Mouse (Mus musculus): ENCODE measurements at regions not wholly inside any gene's neighbourhood (a gene's known extent, or its start where the extent isn't known, plus 50 kb on each side); places are given as distances from the start of the nearest gene placed in this dataset.

- Histone ChIP-seq H3K4me3 (replicated peaks; ENCODE audit: low read length) (no peak overlapping the region), H3K9me3 (ENCODE audit: low read length) (peaks cover 43% of the 10 kb centered on the region), H3K27me3 (ENCODE audit: insufficient read depth, low read length) (no peaks in the 10 kb centered on the region), H3K4me1 (replicated peaks; ENCODE audit: low read depth, low read length) (no peaks in the 10 kb centered on the region), H3K36me3 (ENCODE audit: insufficient read depth, low read length) (no peaks in the 10 kb centered on the region)
- no peak for TF ChIP-seq CTCF (conservative IDR thresholded peaks at IDR 0.05; ENCODE audit: low read length)
- no peak for TF ChIP-seq NANOG (IDR thresholded peaks at IDR 0.05; ENCODE audit: borderline replicate concordance, low read length)
- TF ChIP-seq POU5F1 (IDR thresholded peaks at IDR 0.05; ENCODE audit: borderline replicate concordance, low read length): no peak
Observed at GRCm38 (mm10) chr1:148708084-148708483, 1253.0 kb downstream of the Pla2g4a start.

- no peaks in the 10 kb centered on the region for H3K36me3 ChIP-seq (ENCODE audit: insufficient read depth, low read length)
- no peaks in the 10 kb centered on the region for H3K27me3 ChIP-seq (ENCODE audit: insufficient read depth, low read length)
- H3K4me3 ChIP-seq (replicated peaks; ENCODE audit: low read length): no peak overlapping the region
- TF ChIP-seq POU5F1 (IDR thresholded peaks at IDR 0.05; ENCODE audit: borderline replicate concordance, low read length) (no peak), NANOG (IDR thresholded peaks at IDR 0.05; ENCODE audit: borderline replicate concordance, low read length) (no peak), CTCF (conservative IDR thresholded peaks at IDR 0.05; ENCODE audit: low read length) (no peak)
- H3K4me1 ChIP-seq (replicated peaks; ENCODE audit: low read depth, low read length): no peaks in the 10 kb centered on the region
- peaks cover 43% of the 10 kb centered on the region for H3K9me3 ChIP-seq (ENCODE audit: low read length)
Observed at GRCm38 (mm10) chr1:148707657-148708056, 1253.4 kb downstream of the Pla2g4a start.

GRCm38 (mm10) chr1:148706271-148706807 is 1254.8 kb downstream of the Pla2g4a start:
- Histone ChIP-seq H3K27me3 (ENCODE audit: insufficient read depth, low read length) (no peaks in the 10 kb centered on the region), H3K4me1 (replicated peaks; ENCODE audit: low read depth, low read length) (no peaks in the 10 kb centered on the region), H3K4me3 (replicated peaks; ENCODE audit: low read length) (no peak overlapping the region), H3K9me3 (ENCODE audit: low read length) (peaks cover 32% of the 10 kb centered on the region), H3K36me3 (ENCODE audit: insufficient read depth, low read length) (no peaks in the 10 kb centered on the region)
- TF ChIP-seq CTCF (conservative IDR thresholded peaks at IDR 0.05; ENCODE audit: low read length): no peak

- Histone ChIP-seq H3K9me3 (ENCODE audit: low read length) (peaks cover 22% of the 10 kb centered on the region), H3K4me1 (replicated peaks; ENCODE audit: low read depth, low read length) (no peaks in the 10 kb centered on the region), H3K36me3 (ENCODE audit: insufficient read depth, low read length) (no peaks in the 10 kb centered on the region), H3K27me3 (ENCODE audit: insufficient read depth, low read length) (no peaks in the 10 kb centered on the region), H3K4me3 (replicated peaks; ENCODE audit: low read length) (no peak overlapping the region)
- no peak for TF ChIP-seq POU5F1 (IDR thresholded peaks at IDR 0.05; ENCODE audit: borderline replicate concordance, low read length)
Observed at GRCm38 (mm10) chr1:148700599-148700954, 1260.5 kb downstream of the Pla2g4a start.

- H3K4me3 ChIP-seq (replicated peaks; ENCODE audit: low read length): no peak overlapping the region
- H3K9me3 ChIP-seq (ENCODE audit: low read length): peaks cover 18% of the 10 kb centered on the region
- H3K36me3 ChIP-seq (ENCODE audit: insufficient read depth, low read length): no peaks in the 10 kb centered on the region
- H3K4me1 ChIP-seq (replicated peaks; ENCODE audit: low read depth, low read length): no peaks in the 10 kb centered on the region
- TF ChIP-seq POU5F1 (IDR thresholded peaks at IDR 0.05; ENCODE audit: borderline replicate concordance, low read length): no peak
- no peak for TF ChIP-seq NANOG (IDR thresholded peaks at IDR 0.05; ENCODE audit: borderline replicate concordance, low read length)
- TF ChIP-seq CTCF (conservative IDR thresholded peaks at IDR 0.05; ENCODE audit: low read length): no peak
- H3K27me3 ChIP-seq (ENCODE audit: insufficient read depth, low read length): no peaks in the 10 kb centered on the region
Observed at GRCm38 (mm10) chr1:148699854-148700598, 1261.1 kb downstream of the Pla2g4a start.

- Histone ChIP-seq H3K4me3 (replicated peaks; ENCODE audit: low read length) (no peak overlapping the region), H3K4me1 (replicated peaks; ENCODE audit: low read depth, low read length) (no peaks in the 10 kb centered on the region), H3K27me3 (ENCODE audit: insufficient read depth, low read length) (no peaks in the 10 kb centered on the region), H3K9me3 (ENCODE audit: low read length) (no peaks in the 10 kb centered on the region), H3K36me3 (ENCODE audit: insufficient read depth, low read length) (no peaks in the 10 kb centered on the region)
- no peak for TF ChIP-seq NANOG (IDR thresholded peaks at IDR 0.05; ENCODE audit: borderline replicate concordance, low read length)
- TF ChIP-seq CTCF (conservative IDR thresholded peaks at IDR 0.05; ENCODE audit: low read length): no peak
- TF ChIP-seq POU5F1 (IDR thresholded peaks at IDR 0.05; ENCODE audit: borderline replicate concordance, low read length): no peak
Observed at GRCm38 (mm10) chr1:148690085-148690484, 1271.0 kb downstream of the Pla2g4a start.

GRCm38 (mm10) chr1:148689618-148690017 is 1271.5 kb downstream of the Pla2g4a start:
- H3K4me3 ChIP-seq (replicated peaks; ENCODE audit: low read length): no peak overlapping the region
- H3K4me1 ChIP-seq (replicated peaks; ENCODE audit: low read depth, low read length): no peaks in the 10 kb centered on the region
- no peaks in the 10 kb centered on the region for H3K36me3 ChIP-seq (ENCODE audit: insufficient read depth, low read length)
- TF ChIP-seq CTCF (conservative IDR thresholded peaks at IDR 0.05; ENCODE audit: low read length) (no peak), NANOG (IDR thresholded peaks at IDR 0.05; ENCODE audit: borderline replicate concordance, low read length) (no peak), POU5F1 (IDR thresholded peaks at IDR 0.05; ENCODE audit: borderline replicate concordance, low read length) (no peak)
- H3K27me3 ChIP-seq (ENCODE audit: insufficient read depth, low read length): no peaks in the 10 kb centered on the region
- H3K9me3 ChIP-seq (ENCODE audit: low read length): no peaks in the 10 kb centered on the region

GRCm38 (mm10) chr1:148675516-148675915 is 1285.6 kb downstream of the Pla2g4a start:
- Histone ChIP-seq H3K4me3 (replicated peaks; ENCODE audit: low read length) (no peak overlapping the region), H3K27me3 (ENCODE audit: insufficient read depth, low read length) (no peaks in the 10 kb centered on the region), H3K36me3 (ENCODE audit: insufficient read depth, low read length) (no peaks in the 10 kb centered on the region), H3K4me1 (replicated peaks; ENCODE audit: low read depth, low read length) (no peaks in the 10 kb centered on the region), H3K9me3 (ENCODE audit: low read length) (no peaks in the 10 kb centered on the region)
- TF ChIP-seq POU5F1 (IDR thresholded peaks at IDR 0.05; ENCODE audit: borderline replicate concordance, low read length) (no peak), CTCF (conservative IDR thresholded peaks at IDR 0.05; ENCODE audit: low read length) (no peak), NANOG (IDR thresholded peaks at IDR 0.05; ENCODE audit: borderline replicate concordance, low read length) (no peak)

GRCm38 (mm10) chr1:148664409-148664808 is 1296.7 kb downstream of the Pla2g4a start:
- Histone ChIP-seq H3K27me3 (ENCODE audit: insufficient read depth, low read length) (no peaks in the 10 kb centered on the region), H3K4me3 (replicated peaks; ENCODE audit: low read length) (no peak overlapping the region), H3K36me3 (ENCODE audit: insufficient read depth, low read length) (no peaks in the 10 kb centered on the region), H3K9me3 (ENCODE audit: low read length) (no peaks in the 10 kb centered on the region), H3K4me1 (replicated peaks; ENCODE audit: low read depth, low read length) (no peaks in the 10 kb centered on the region)
- TF ChIP-seq NANOG (IDR thresholded peaks at IDR 0.05; ENCODE audit: borderline replicate concordance, low read length) (no peak), POU5F1 (IDR thresholded peaks at IDR 0.05; ENCODE audit: borderline replicate concordance, low read length) (no peak), CTCF (conservative IDR thresholded peaks at IDR 0.05; ENCODE audit: low read length) (no peak)
